Mouse (Mus musculus) spleen, adult 2 months (tissue): ENCODE results near the gene Gabbr2.

Experiments used
- CTCF ChIP-seq: fragments of 200-500 bp; IDR thresholded peaks from 2 replicates; pipeline ENCODE4 v1.5.1; 2011; ENCODE audit warnings: mild to moderate bottlenecking, inconsistent platforms; ENCODE audit not compliant: insufficient read depth, insufficient read length, insufficient replicate concordance; ENCODE audit errors: extremely low read depth
- POLR2A ChIP-seq: fragments of 200-500 bp; IDR thresholded peaks from 2 replicates; pipeline ENCODE4 v1.6.1; 2011; ENCODE audit warnings: low read depth, low read length, inconsistent platforms

DNA sequence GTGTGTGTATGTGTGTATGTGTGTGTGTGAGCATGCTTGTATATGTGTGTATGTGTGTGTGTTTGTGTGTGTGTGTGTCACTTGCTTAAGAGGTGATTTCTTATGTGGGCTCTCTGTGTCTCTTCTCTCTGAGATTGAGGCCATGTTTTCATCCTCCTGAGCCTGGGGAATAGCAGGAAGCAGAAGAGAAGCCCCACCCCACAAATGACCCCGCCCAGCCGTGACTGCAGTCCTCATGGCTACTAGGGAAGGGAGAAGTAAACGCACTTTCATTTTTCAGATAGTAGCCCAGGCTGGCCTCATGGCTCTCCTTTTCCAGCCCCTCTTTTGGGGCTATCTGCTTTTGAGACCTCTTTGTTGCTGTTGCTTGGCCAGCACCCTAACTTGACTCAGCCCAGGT lies 315.0 kb downstream of the Gabbr2 start:
- TF ChIP-seq CTCF (no peak), POLR2A (no peak)
